Mouse (Mus musculus): ENCODE data around the gene Arxes2.

Arxes2 gene

DNA sequence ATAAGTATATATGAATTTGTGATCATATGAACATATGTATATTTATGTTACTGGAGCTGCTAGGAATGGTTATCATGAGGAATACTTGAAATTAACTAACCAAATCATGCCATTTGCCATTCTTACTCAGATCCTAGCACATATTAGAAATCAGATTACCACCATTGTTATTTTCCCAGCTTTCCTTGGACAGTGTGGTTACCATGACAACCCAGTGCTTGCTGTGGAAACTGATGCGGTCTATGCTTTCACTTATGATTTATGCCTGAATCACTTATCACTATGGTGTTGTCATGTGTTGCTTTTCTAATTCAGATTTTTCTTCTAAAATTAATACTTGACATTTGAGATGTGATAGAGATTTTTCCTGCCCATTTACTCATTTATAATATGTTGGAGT is 36.7 kb downstream of the Arxes2 start:
- ATAC-seq (ENCODE audit: insufficient number of reproducible peaks, low FRiP score, low TSS enrichment) = no peak

DNA sequence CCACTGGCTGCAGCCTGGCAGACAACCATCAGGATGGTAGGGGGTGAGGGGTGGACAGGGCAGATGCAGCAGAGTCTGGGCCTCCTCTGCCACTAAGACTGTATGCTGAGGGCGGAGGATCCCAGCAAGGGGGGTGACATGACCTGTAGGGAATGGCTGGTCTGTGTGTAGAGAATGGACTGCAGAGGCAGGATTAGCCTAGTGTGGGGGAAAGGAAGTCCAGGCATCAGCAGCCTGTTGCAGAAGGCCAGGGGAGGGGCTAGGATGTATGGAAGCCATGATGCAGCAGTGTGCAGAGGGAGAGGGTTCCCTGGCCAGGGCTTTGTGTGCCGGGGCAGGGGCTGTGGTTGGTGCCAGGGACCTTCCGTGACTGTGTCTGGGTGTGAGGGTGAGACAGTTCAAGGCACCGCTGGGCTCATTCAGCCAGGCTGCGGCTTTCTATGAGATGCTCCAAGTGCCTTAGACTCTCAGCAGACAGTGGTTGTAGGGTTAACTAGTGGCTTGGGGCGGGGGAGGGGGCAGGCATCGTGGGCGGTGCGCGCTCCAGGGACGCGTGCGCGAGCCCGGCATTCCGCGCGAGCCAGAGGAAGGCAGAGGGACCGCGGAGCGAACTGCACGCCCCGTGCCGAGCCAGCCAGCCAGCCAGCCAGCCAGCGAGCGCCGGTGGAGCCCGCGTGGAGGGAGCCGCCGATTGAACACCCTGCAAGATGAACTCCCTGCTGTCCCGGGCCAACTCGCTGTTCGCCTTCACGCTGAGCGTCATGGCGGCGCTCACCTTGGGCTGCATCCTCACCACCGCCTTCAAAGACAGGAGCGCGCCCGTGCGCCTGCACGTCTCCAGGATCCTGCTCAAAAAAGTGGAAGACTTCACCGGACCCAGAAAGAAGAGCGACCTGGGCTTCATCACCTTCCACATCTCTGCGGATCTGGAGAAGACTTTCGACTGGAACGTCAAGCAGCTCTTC is 39.5 kb downstream of the Arxes2 start, which contains the start of gene Arxes1:
TSS of gene Arxes1 (plus strand) at position 569 of the 965 bp plus-strand sequence.
- peak; percentile 90 for ATAC-seq (ENCODE audit: insufficient number of reproducible peaks, low FRiP score, low TSS enrichment)

DNA sequence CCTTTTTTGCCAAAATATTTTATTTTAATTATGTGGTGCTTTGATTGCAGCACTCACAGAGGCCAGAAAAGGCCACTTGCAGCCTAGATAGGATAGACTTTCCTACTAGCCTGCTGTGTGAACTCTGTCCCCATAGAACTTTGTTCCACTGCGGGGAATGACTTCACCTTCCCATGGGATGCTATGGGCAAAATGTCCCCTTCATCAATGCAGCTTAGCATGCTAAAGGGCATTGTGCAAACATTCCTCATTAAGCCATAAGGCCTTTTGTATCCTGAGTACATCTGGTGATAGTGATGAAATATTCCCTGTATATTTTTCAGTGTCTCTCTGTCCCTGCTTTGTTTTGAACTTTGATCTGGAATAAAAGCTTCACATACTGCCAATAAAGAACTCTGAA is 50.1 kb downstream of the Arxes2 start:
- no peak for ATAC-seq (ENCODE audit: insufficient number of reproducible peaks, low FRiP score, low TSS enrichment)
